Mouse (Mus musculus): ENCODE measurements around the gene Ppil6.

Gene Ppil6

GRCm38 (mm10) chr10:41525696-41526095 is 35.5 kb downstream of the Ppil6 start:
- no peak for DNase-seq (ENCODE audit: low spot score)

GRCm38 (mm10) chr10:41529972-41530371 is 39.7 kb downstream of the Ppil6 start:
- no peak for DNase-seq (ENCODE audit: low spot score)

- DNase-seq (ENCODE audit: low spot score) = no peak
Observed at GRCm38 (mm10) chr10:41535991-41536390, 45.8 kb downstream of the Ppil6 start.

DNA sequence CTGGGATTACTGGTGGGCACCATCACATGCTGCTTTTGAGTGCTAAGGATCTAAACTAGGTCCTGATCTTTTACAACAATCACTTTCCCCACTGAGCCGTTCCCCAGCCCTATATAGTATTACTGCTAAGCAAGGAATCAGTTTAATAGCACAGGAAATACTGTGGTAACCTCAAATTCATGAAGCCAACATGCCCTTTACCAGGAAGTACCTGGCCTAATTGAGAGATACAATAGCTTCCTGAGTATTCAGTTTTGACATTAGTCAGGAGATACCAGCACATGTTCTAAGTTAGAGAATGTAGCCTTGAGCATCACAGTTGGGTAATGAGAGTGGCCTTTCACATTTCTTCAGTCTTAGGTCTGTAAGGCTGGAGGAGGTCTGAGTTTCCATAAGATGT is 46.5 kb downstream of the Ppil6 start:
- no peak for DNase-seq (ENCODE audit: low spot score)

- no peak for DNase-seq (ENCODE audit: low spot score)
Observed at GRCm38 (mm10) chr10:41537226-41537982, 47.2 kb downstream of the Ppil6 start.

GRCm38 (mm10) chr10:41537983-41538330 is 47.7 kb downstream of the Ppil6 start:
- DNase-seq (ENCODE audit: low spot score) = no peak

DNA sequence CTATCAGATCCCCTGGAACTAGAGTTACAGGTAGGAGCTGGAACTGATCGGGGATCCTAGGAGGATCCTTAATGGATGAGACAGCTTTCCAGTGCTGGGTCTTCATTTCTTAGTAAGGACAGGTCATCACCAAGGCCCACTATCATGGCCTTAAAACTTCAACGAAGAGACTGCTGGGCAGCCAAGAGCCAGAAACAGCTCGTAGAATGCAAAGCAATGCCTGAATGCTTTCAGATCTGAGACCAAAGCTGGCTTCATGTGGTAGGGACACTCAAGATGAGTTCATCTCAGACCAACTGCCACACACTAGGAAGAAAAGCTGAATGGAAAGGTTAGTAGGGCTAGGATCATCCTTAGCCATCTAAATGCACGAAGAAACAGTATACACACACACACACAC is 48.7 kb downstream of the Ppil6 start:
- no peak for DNase-seq (ENCODE audit: low spot score)

DNA sequence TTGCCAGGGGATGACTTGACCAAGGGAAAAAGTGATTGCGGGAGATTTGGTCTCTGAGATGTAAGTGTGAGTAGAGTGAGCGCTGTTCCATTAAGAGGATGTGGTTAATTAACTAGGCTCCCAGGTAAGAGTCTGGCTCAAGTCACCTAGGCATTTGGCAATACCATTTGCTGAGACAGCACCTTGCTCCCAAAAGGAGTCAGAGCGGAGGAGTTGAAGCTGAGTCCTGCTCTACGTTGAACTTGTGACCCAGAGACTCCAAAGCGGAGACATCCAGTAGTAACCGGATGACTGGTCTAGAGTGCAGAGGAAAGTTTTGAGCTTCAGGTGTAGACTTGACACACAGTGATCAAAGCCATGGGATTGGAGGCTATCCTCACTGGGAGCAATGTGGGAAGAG is 51.8 kb downstream of the Ppil6 start:
- no peak for DNase-seq (ENCODE audit: low spot score)

GRCm38 (mm10) chr10:41543439-41543838 is 53.2 kb downstream of the Ppil6 start:
- no peak for DNase-seq (ENCODE audit: low spot score)

GRCm38 (mm10) chr10:41543844-41544243 is 53.6 kb downstream of the Ppil6 start:
- DNase-seq (ENCODE audit: low spot score) = no peak

DNA sequence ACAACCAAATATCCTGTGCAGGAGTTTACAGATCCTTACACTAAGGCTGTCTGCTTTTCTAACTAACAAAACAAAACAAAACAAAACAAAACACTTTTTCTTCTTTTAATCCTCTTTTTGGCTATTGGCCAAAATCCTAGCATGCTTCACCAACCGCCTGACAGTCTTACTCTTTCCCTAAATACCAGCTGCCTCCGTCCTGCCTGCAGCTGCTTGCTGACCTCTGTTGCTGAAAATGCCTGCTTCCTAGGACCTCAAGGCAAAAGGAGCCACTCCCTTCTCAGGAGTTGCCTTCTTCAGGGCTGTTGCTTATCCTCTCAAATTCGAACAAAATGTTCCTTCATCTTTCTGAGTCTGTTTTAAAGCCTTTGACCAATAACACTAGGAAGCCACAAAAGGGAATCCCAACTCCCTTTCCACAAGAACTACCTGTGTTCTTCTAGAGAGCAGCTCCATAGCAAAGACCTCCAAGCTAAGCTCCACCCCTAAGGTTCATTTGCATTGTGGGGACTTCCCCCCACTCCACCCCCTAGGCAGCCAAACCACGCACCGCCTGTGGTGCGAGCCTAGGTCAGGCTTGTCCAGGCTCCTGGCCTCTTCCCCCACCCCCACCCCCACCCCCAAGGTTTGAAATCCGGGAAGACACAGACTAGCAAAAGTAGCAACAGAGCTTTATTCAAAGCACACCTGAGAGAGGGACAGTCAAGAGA is 54.4 kb downstream of the Ppil6 start:
- DNase-seq (ENCODE audit: low spot score) = no peak

DNA sequence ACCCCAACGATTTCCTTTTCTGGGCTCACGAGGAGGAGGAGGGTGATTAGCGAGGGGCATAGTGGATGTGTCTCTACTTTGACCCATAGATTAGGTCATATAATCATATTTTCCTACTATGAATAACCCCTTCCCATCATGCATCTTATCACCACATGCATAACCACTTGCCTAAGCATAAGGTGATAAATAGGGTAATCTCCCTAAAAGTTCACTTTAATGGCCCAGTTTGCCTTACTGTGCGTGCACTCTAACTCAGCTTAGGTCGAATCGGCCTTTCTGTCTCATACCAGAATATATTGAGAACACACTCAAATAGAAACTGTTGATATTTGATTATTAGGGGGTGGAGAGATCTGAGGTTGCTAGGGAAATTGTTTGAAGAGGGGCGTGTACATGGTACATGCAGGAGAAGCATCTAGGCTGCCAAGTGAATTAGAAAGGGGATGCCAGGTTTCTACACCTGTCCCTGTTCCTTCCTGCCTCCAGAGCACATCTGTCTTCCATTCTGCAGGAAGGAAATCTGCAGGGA is 55.1 kb downstream of the Ppil6 start:
- DNase-seq (ENCODE audit: low spot score) = no peak

GRCm38 (mm10) chr10:41546396-41547165 is 56.3 kb downstream of the Ppil6 start:
- no peak for DNase-seq (ENCODE audit: low spot score)

DNA sequence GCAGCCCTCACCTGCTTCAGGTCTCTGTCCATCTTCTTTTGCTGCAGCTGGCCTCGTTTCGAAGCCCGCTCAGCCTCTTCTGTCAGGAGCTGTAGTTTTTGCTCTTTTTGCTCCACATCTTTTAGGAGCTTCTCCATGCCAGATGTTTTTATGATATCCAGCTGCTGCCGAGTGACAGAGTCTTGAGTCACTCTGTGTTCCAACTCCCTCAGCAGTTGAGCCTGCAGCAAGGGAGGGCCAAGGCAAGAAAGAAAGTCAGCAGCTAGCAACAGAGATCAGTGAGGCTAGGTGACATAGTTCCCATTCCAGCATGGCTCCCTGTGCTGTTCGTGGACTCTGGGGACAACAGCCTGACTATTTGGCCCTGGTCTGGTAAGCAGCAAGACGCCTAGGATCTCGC is 60.5 kb downstream of the Ppil6 start:
- DNase-seq (ENCODE audit: low spot score) = no peak

- no peak for DNase-seq (ENCODE audit: low spot score)
Observed at GRCm38 (mm10) chr10:41552319-41552718, 62.1 kb downstream of the Ppil6 start.

GRCm38 (mm10) chr10:41552847-41553589 is 62.8 kb downstream of the Ppil6 start:
- no peak for DNase-seq (ENCODE audit: low spot score)

DNA sequence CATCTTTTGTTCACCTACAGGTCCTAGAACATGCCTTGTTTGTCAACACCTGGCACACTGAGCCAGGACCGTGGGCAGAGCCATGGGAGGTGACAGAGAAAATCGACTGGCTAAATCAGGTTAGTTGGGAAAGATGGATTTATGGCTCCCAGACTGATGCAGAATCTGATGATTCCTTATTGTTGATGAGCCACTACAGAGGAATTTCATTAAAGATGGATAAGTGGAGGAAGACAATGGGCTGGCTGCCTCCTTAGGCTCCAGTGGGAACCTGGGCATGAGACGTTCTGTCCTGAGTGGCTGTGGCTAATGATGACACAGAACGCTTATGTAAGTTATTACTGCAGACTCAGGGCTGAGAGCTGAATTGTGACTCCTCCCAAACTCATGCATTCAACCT is 63.5 kb downstream of the Ppil6 start:
- DNase-seq (ENCODE audit: low spot score) = no peak

DNA sequence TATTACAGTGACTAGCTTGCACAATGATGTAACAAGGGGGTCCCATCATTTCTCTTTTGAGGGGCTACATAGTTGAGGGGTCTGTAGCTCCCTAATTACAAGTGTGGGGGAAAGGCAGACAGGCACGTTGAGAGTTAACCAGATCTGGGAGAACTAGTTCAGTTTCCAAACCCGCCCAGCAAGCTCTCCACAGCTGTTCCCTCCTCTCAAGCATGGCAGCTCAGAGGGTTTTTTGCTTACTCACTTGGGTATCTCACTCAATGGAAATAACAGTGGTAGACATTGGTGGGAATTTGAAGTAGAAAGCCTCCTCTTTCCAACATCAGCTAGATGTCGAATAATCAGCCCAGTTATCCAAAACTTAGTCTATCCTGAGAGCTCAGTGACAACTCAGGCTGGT is 64.8 kb downstream of the Ppil6 start:
- no peak for DNase-seq (ENCODE audit: low spot score)

- DNase-seq (ENCODE audit: low spot score) = no peak
Observed at GRCm38 (mm10) chr10:41558401-41558800, 68.2 kb downstream of the Ppil6 start.

- DNase-seq (ENCODE audit: low spot score) = no peak
Observed at GRCm38 (mm10) chr10:41561701-41562395, 71.6 kb downstream of the Ppil6 start.

Measured in ovary, postnatal 10 days (tissue).